10 mouse cellular contexts compared by ENCODE assay signal in genomic region chr3:145681348-145681935, GRCm38 (mm10). TPM values are rescaled to one million over a fixed set of nuclear protein-coding genes. Genes with fewer than 3 reads are reported as not detected.
DNase-seq lines count a peak whose midpoint lies in the region; ATAC-seq and TF ChIP-seq lines count a peak whose summit lies in the region.
"Had no signal": no experiment of that assay in that cellular context is flagged by ENCODE, and none has a peak within 500 bp of the region (broad histone marks: within the 10 kb centered on the region; RNA-seq: fewer than 3 reads in every experiment).

No protein-coding gene starts in this region.

- peak; percentile 70 for DNase-seq in kidney, adult 2 months
- peak; percentile 62 to 81 for DNase-seq in cerebellum, adult 2 months
- peak; percentile 47 to 63 for DNase-seq in left cerebral cortex, postnatal 10 days (ENCODE audit: extremely low spot score in 1 of 2, low spot score in 2 of 2)
- DNase-seq in thymus, postnatal 36 days: no peak
- DNase-seq in ovary, adult 18-20 months (ENCODE audit: low spot score): no peak
- no peak for DNase-seq in gastrocnemius, postnatal 14 days

- no peaks in the 10 kb centered on the region; the same call in 1 of the 2 replicates for H3K9me3 ChIP-seq in kidney, embryonic 14.5 days (ENCODE audit: control insufficient read depth, low read length)
- H3K9me3 ChIP-seq in heart, embryonic 14.5 days (ENCODE audit: control insufficient read depth, low read length): no peaks in the 10 kb centered on the region

- no peaks in the 10 kb centered on the region for H3K4me1 ChIP-seq in kidney, adult 2 months (ENCODE audit: control insufficient read depth, insufficient read depth, low read length)
- peaks cover 4% of the 10 kb centered on the region; the same call in 1 of the 2 replicates for H3K4me1 ChIP-seq in kidney, embryonic 14.5 days (ENCODE audit: control insufficient read depth, insufficient read depth, low read length)
- no peaks in the 10 kb centered on the region; the same call in 1 of the 2 replicates for H3K4me1 ChIP-seq in cerebellum, adult 2 months (ENCODE audit: control insufficient read depth, insufficient read depth, low read length)
- peaks cover 10 to 21% of the 10 kb centered on the region in 2 experiments for H3K4me1 ChIP-seq in heart, embryonic 14.5 days (ENCODE audit: control insufficient read depth in 2 of 2, insufficient read depth in 2 of 2, low read length in 2 of 2)

- no peak for TF ChIP-seq CTCF in kidney, adult 2 months (conservative IDR thresholded peaks at IDR 0.05; ENCODE audit: insufficient read depth, insufficient read length, low read depth, low read length)
- no peak for TF ChIP-seq CTCF in cerebellum, adult 2 months (IDR thresholded peaks at IDR 0.05; ENCODE audit: borderline replicate concordance, insufficient read depth, low read depth, low read length)

- TF ChIP-seq POLR2A in kidney, adult 2 months (IDR thresholded peaks at IDR 0.05; ENCODE audit: low read depth, low read length): no peak
- no peak for TF ChIP-seq POLR2A in cerebellum, adult 2 months (IDR thresholded peaks at IDR 0.05; ENCODE audit: borderline replicate concordance, insufficient read depth, low read length)

- no peaks in the 10 kb centered on the region for H3K27me3 ChIP-seq in kidney, adult 2 months (replicated peaks; ENCODE audit: control insufficient read depth, insufficient read depth, low read length)
- H3K27me3 ChIP-seq in kidney, embryonic 14.5 days (ENCODE audit: control insufficient read depth, insufficient read depth, low read length): no peaks in the 10 kb centered on the region
- H3K27me3 ChIP-seq in cerebellum, adult 2 months (ENCODE audit: control insufficient read depth, insufficient read depth, low read length): no peaks in the 10 kb centered on the region; the same call in 1 of the 2 replicates
- H3K27me3 ChIP-seq in heart, embryonic 14.5 days (ENCODE audit: control insufficient read depth, insufficient read depth, low read length): no peaks in the 10 kb centered on the region
- H3K27me3 ChIP-seq: Patski had no signal

- H3K27ac ChIP-seq in kidney, adult 2 months (ENCODE audit: insufficient read depth, low read depth, low read length): no peak overlapping the region
- H3K27ac ChIP-seq in kidney, embryonic 14.5 days (ENCODE audit: low read depth, low read length): no peak overlapping the region
- no peak overlapping the region for H3K27ac ChIP-seq in cerebellum, adult 2 months (ENCODE audit: insufficient read depth, low read length)
- H3K27ac ChIP-seq in heart, embryonic 14.5 days (replicated peaks in 1 of 2; ENCODE audit: control insufficient read depth in 1 of 2, insufficient read depth in 1 of 2, low read depth in 2 of 2, low read length in 2 of 2): peak overlapping the region in 1 of 2 experiments; percentile 57; a peak in 1 of 4 replicates

- ATAC-seq in kidney, embryonic 14.5 days (ENCODE audit: low FRiP score, low TSS enrichment): no peak
- no peak for ATAC-seq in heart, embryonic 14.5 days (ENCODE audit: insufficient number of reproducible peaks, insufficient read depth, low FRiP score, low read depth)
- ATAC-seq: Patski had no signal

- intact Hi-C loops in left cerebral cortex, postnatal 10 days (cut with DNase I): no loop called here
- intact Hi-C loops in gastrocnemius, postnatal 14 days (cut with DNase I; ENCODE audit: low total_unique reads): no loop called here

- no peak overlapping the region for H3K9ac ChIP-seq in kidney, embryonic 14.5 days (ENCODE audit: low read depth, low read length)
- H3K9ac ChIP-seq in heart, embryonic 14.5 days (ENCODE audit: low read length): peak overlapping the region; percentile 34

- 69% methylated on average over 10 of the region's 10 CpGs for WGBS in kidney, adult 2 months
- WGBS in kidney, embryonic 14.5 days: 87% methylated on average over 10 of the region's 10 CpGs
- 8% methylated on average over 10 of the region's 10 CpGs for WGBS in cerebellum, adult 2 months
- 55% methylated on average over 10 of the region's 10 CpGs for WGBS in heart, embryonic 14.5 days

- H3K4me2 ChIP-seq in kidney, embryonic 14.5 days (replicated peaks; ENCODE audit: low read depth, low read length): no peak overlapping the region
- H3K4me2 ChIP-seq in heart, embryonic 14.5 days (ENCODE audit: low read length): peak overlapping the region; percentile 25; the same call in 1 of the 2 replicates

- H3K36me3 ChIP-seq in kidney, adult 2 months (ENCODE audit: control insufficient read depth, insufficient read depth, low read length): no peaks in the 10 kb centered on the region
- H3K36me3 ChIP-seq in kidney, embryonic 14.5 days (ENCODE audit: control insufficient read depth, insufficient read depth, low read length): no peaks in the 10 kb centered on the region
- peaks cover 3% of the 10 kb centered on the region; the same call in 1 of the 2 replicates for H3K36me3 ChIP-seq in heart, embryonic 14.5 days (ENCODE audit: control insufficient read depth, insufficient read depth, low read length)

- no peak overlapping the region for H3K4me3 ChIP-seq in kidney, adult 2 months (ENCODE audit: insufficient read depth, low read depth, low read length)
- no peak overlapping the region for H3K4me3 ChIP-seq in kidney, embryonic 14.5 days (ENCODE audit: low read length)
- peak overlapping the region; percentile 4 for H3K4me3 ChIP-seq in cerebellum, adult 2 months (replicated peaks; ENCODE audit: insufficient read depth, low read depth, low read length)
- H3K4me3 ChIP-seq in heart, embryonic 14.5 days (ENCODE audit: control insufficient read depth in 1 of 2, insufficient read depth in 1 of 2, low read depth in 1 of 2, low read length in 2 of 2): no peak overlapping the region
- H3K4me3 ChIP-seq: myocyte had no signal

RNA-seq across cellular contexts. Expression of gene Ccn1, which starts 31.7 kb away (rescaled TPM):
- polyA plus RNA-seq in kidney, adult 2 months (2012; rRNA removed): 14.2 and 16.5 TPM in 2 replicates
- 22.4 and 30.9 TPM in 2 replicates for polyA plus RNA-seq in kidney, embryonic 14.5 days (2014; fragmentation: Nextera tagmentation; extraction: Ambion mirVana)
- 2.8 TPM in 2 replicates for polyA plus RNA-seq in cerebellum, adult 2 months (2012; rRNA removed)
- 29.4 and 42.7 TPM in 2 replicates for polyA plus RNA-seq in heart, embryonic 14.5 days (2014; fragmentation: Nextera tagmentation; extraction: Ambion mirVana)
- total RNA-seq in left cerebral cortex, postnatal 10 days (2021): 1 to 10 TPM; 4.6 to 8.1 TPM
- total RNA-seq in gastrocnemius, postnatal 14 days (2021): 10 to 100 TPM; 20.4 to 28.2 TPM

Comparison
In these comparisons a context has a peak if more than half of its experiments do, and no peak if none do; other contexts are left out.
1. DNase-seq: peak in kidney, adult 2 months (single experiment), cerebellum, adult 2 months (2 of 2) and left cerebral cortex, postnatal 10 days (2 of 2); none in thymus, postnatal 36 days (0 of 2), ovary, adult 18-20 months (single experiment) and gastrocnemius, postnatal 14 days (single experiment).